Mouse (Mus musculus) CH12.LX (cell line): Measurements from ENCODE around the gene Lbr. TPM values are rescaled to one million over a fixed set of nuclear protein-coding genes. Genes with fewer than 3 reads are reported as not detected.

Source experiments
- DNase-seq: peaks from one replicate; pipeline ENCODE4 v3.0.0-alpha.2; 2013; ENCODE audit errors: extremely low read depth
- H3K27ac ChIP-seq: 2 replicates; pipeline ENCODE4 v1.5.1; 2012; ENCODE audit warnings: low read depth, mild to moderate bottlenecking, control low read depth, moderate library complexity; ENCODE audit not compliant: insufficient read depth
- H3K27me3 ChIP-seq: replicated peaks from 2 replicates; pipeline ENCODE3; 2012; ENCODE audit warnings: inconsistent platforms
- H3K36me3 ChIP-seq, 2 experiments: replicated peaks in 1 of 2; 2 replicates each; pipeline versions ENCODE3 to v1.6.1; 2012; ENCODE audit warnings: inconsistent platforms in 1 of 2, low read length in 1 of 2, mild to moderate bottlenecking in 1 of 2, mixed read lengths in 1 of 2, moderate library complexity in 1 of 2; ENCODE audit not compliant: control insufficient read depth in 1 of 2, insufficient read depth in 1 of 2
- H3K4me1 ChIP-seq, 2 experiments: 2 replicates each; pipeline ENCODE4 v1.6.1; 2012; ENCODE audit warnings: inconsistent platforms in 1 of 2, moderate library complexity in 1 of 2; ENCODE audit not compliant: insufficient read depth in 2 of 2, control insufficient read depth in 1 of 2
- H3K4me2 ChIP-seq: 2 replicates; pipeline ENCODE4 v1.6.1; 2012; ENCODE audit warnings: low read depth, mild to moderate bottlenecking, control low read depth; ENCODE audit not compliant: poor library complexity, insufficient read depth, severe bottlenecking
- H3K4me3 ChIP-seq, 3 experiments: fragments of 150-350 bp in 1 of 3; sonication (generic) in 1 of 3; replicated peaks in 1 of 3; 2 replicates each; pipeline versions ENCODE3 to v1.5.1; 2011 to 2012; ENCODE audit warnings: low read depth in 2 of 3, low read length in 2 of 3, mild to moderate bottlenecking in 2 of 3, moderate library complexity in 2 of 3, control low read depth in 1 of 3, improper control_type of control experiment in 1 of 3, inconsistent platforms in 1 of 3, mixed read lengths in 1 of 3; ENCODE audit not compliant: poor library complexity in 1 of 3
- H3K79me2 ChIP-seq: replicated peaks from 2 replicates; pipeline ENCODE4 v1.6.1; 2012; ENCODE audit warnings: mild to moderate bottlenecking, moderate library complexity; ENCODE audit not compliant: control insufficient read depth, poor library complexity, insufficient read depth, severe bottlenecking; ENCODE audit errors: extremely low read depth
- H3K9ac ChIP-seq: 2 replicates; pipeline ENCODE4 v1.6.1; 2012; ENCODE audit warnings: low read depth, mild to moderate bottlenecking, control low read depth, moderate library complexity; ENCODE audit not compliant: insufficient read depth
- H3K9me3 ChIP-seq: replicated peaks from 2 replicates; pipeline ENCODE3; 2012; ENCODE audit warnings: low read length, inconsistent platforms, mixed read lengths
- BHLHE40 ChIP-seq: IDR thresholded peaks from 2 replicates; pipeline ENCODE4 v1.6.1; 2011; ENCODE audit warnings: mild to moderate bottlenecking, low read depth, low read length, improper control_type of control experiment
- CHD1 ChIP-seq: IDR thresholded peaks from 2 replicates; pipeline ENCODE4 v1.6.1; 2012; ENCODE audit warnings: low read depth, low read length, improper control_type of control experiment, inconsistent platforms
- CHD2 ChIP-seq: IDR thresholded peaks from 2 replicates; pipeline ENCODE4 v1.6.1; 2011; ENCODE audit warnings: low read length, improper control_type of control experiment
- CTCF ChIP-seq, 2 experiments: IDR thresholded peaks in 1 of 2; conservative IDR thresholded peaks in 1 of 2; 2 replicates each; pipeline ENCODE4 v1.5.1; 2011 to 2012; ENCODE audit warnings: low read depth in 2 of 2, low read length in 2 of 2, improper control_type of control experiment in 1 of 2, inconsistent platforms in 1 of 2, mild to moderate bottlenecking in 1 of 2, moderate library complexity in 1 of 2
- E2F4 ChIP-seq: IDR thresholded peaks from 2 replicates; pipeline ENCODE4 v1.6.1; 2011; ENCODE audit warnings: low read depth, low read length, improper control_type of control experiment; ENCODE audit not compliant: insufficient replicate concordance
- ELF1 ChIP-seq: IDR thresholded peaks from 2 replicates; pipeline ENCODE4 v1.6.1; 2014; ENCODE audit warnings: low read depth, mild to moderate bottlenecking, inconsistent platforms, low read length, improper control_type of control experiment
- ETS1 ChIP-seq: conservative IDR thresholded peaks from 2 replicates; pipeline ENCODE4 v1.6.1; 2012; ENCODE audit warnings: low read depth, mild to moderate bottlenecking, inconsistent platforms, low read length, improper control_type of control experiment, moderate library complexity
- GABPA ChIP-seq: IDR thresholded peaks from 2 replicates; pipeline ENCODE4 v1.6.1; 2012; ENCODE audit warnings: low read depth, low read length, improper control_type of control experiment, inconsistent platforms; ENCODE audit not compliant: insufficient replicate concordance
- HCFC1 ChIP-seq: IDR thresholded peaks from 2 replicates; pipeline ENCODE4 v1.6.1; 2012; ENCODE audit warnings: low read depth, mild to moderate bottlenecking, inconsistent platforms, low read length, improper control_type of control experiment
- IRF4 ChIP-seq: IDR thresholded peaks from 2 replicates; pipeline ENCODE4 v1.6.1; 2014; ENCODE audit warnings: low read depth, mild to moderate bottlenecking, inconsistent platforms, low read length, improper control_type of control experiment
- JUN ChIP-seq: IDR thresholded peaks from 2 replicates; pipeline ENCODE4 v1.6.1; 2011; ENCODE audit warnings: low read depth, mild to moderate bottlenecking, low read length, improper control_type of control experiment, moderate library complexity; ENCODE audit not compliant: insufficient read depth
- JUND ChIP-seq: conservative IDR thresholded peaks from 2 replicates; pipeline ENCODE4 v1.6.1; 2011; ENCODE audit warnings: low read depth, low read length, improper control_type of control experiment
- KAT2A ChIP-seq: IDR thresholded peaks from 2 replicates; pipeline ENCODE4 v1.6.1; 2012; ENCODE audit warnings: low read length, improper control_type of control experiment, inconsistent platforms; ENCODE audit not compliant: insufficient replicate concordance
- MAZ ChIP-seq: IDR thresholded peaks from 2 replicates; pipeline ENCODE4 v1.6.1; 2012; ENCODE audit warnings: low read depth, mild to moderate bottlenecking, inconsistent platforms, low read length, improper control_type of control experiment, moderate library complexity
- MEF2A ChIP-seq: IDR thresholded peaks from 2 replicates; pipeline ENCODE4 v1.6.1; 2014; ENCODE audit warnings: low read depth, mild to moderate bottlenecking, inconsistent platforms, low read length, improper control_type of control experiment, borderline replicate concordance
- MXI1 ChIP-seq: IDR thresholded peaks from 2 replicates; pipeline ENCODE4 v1.6.1; 2011; ENCODE audit warnings: mild to moderate bottlenecking, low read depth, low read length, improper control_type of control experiment
- NELFE ChIP-seq: IDR thresholded peaks from 2 replicates; pipeline ENCODE4 v1.6.1; 2011; ENCODE audit warnings: low read depth, low read length, improper control_type of control experiment
- POLR2A ChIP-seq: IDR thresholded peaks from 2 replicates; pipeline ENCODE4 v1.6.1; 2011; ENCODE audit warnings: low read depth, mild to moderate bottlenecking, improper control_type of control experiment, low read length
- POLR2AphosphoS2 ChIP-seq: IDR thresholded peaks from 2 replicates; pipeline ENCODE4 v1.6.1; 2011; ENCODE audit warnings: low read depth, low read length, improper control_type of control experiment
- RAD21 ChIP-seq: IDR thresholded peaks from 2 replicates; pipeline ENCODE4 v1.6.1; 2011; ENCODE audit warnings: low read depth, mild to moderate bottlenecking, low read length, improper control_type of control experiment, moderate library complexity
- RCOR1 ChIP-seq: conservative IDR thresholded peaks from 2 replicates; pipeline ENCODE4 v1.6.1; 2012; ENCODE audit warnings: low read depth, mild to moderate bottlenecking, inconsistent platforms, low read length, improper control_type of control experiment
- SIN3A ChIP-seq: IDR thresholded peaks from 2 replicates; pipeline ENCODE4 v1.6.1; 2012; ENCODE audit warnings: low read length, improper control_type of control experiment, inconsistent platforms
- SMC3 ChIP-seq: IDR thresholded peaks from 2 replicates; pipeline ENCODE4 v1.6.1; 2011; ENCODE audit warnings: low read depth, low read length, improper control_type of control experiment
- TBP ChIP-seq: conservative IDR thresholded peaks from 2 replicates; pipeline ENCODE4 v1.6.1; 2011; ENCODE audit warnings: low read depth, low read length, improper control_type of control experiment
- TCF12 ChIP-seq: IDR thresholded peaks from 2 replicates; pipeline ENCODE4 v1.6.1; 2014; ENCODE audit warnings: low read depth, mild to moderate bottlenecking, inconsistent platforms, low read length, improper control_type of control experiment
- USF1 ChIP-seq: IDR thresholded peaks from 2 replicates; pipeline ENCODE4 v1.6.1; 2014; ENCODE audit warnings: low read depth, mild to moderate bottlenecking, inconsistent platforms, low read length, improper control_type of control experiment
- ZC3H11A ChIP-seq: IDR thresholded peaks from 2 replicates; pipeline ENCODE4 v1.6.1; 2012; ENCODE audit warnings: low read depth, mild to moderate bottlenecking, inconsistent platforms, low read length, improper control_type of control experiment
- ZKSCAN1 ChIP-seq: IDR thresholded peaks from 2 replicates; pipeline ENCODE4 v1.6.1; 2012; ENCODE audit warnings: low read depth, inconsistent platforms, low read length, improper control_type of control experiment, borderline replicate concordance
- ZMIZ1 ChIP-seq: IDR thresholded peaks from 2 replicates; pipeline ENCODE4 v1.6.1; 2012; ENCODE audit warnings: low read depth, mild to moderate bottlenecking, inconsistent platforms, low read length, improper control_type of control experiment
- ZNF384 ChIP-seq: IDR thresholded peaks from 2 replicates; pipeline ENCODE4 v1.6.1; 2012; ENCODE audit warnings: low read depth, low read length, improper control_type of control experiment, inconsistent platforms
- dilution Hi-C: fragments of 300-500 bp; cut with MboI; formaldehyde crosslinking; loops from 2 replicates; pipeline ENCODE4 v1.14.3; 2020; ENCODE audit warnings: low sequenced_read_pairs; ENCODE audit not compliant: extremely low pct_unique_long_range_greater_than_20kb, extremely low pct_ligation_motif_present
- in situ Hi-C: fragments of 300-500 bp; cut with MboI; formaldehyde crosslinking; loops from 3 replicates; pipeline ENCODE4 v1.14.3; 2019; ENCODE audit warnings: low sequenced_read_pairs, low pct_ligation_motif_present, low pct_unique_long_range_greater_than_20kb, mixed read lengths
- polyA plus RNA-seq: library from polyadenylated mRNA; unstranded; fragments of >175 nt; gene quantifications from 2 replicates; pipeline ENCODE4 v1.2.1, GENCODE M21; 2012; ENCODE audit warnings: low read depth; ENCODE audit not compliant: insufficient read length
- total RNA-seq, 2 experiments: library from RNA; depleted of rRNA; stranded (reverse); fragments of 300-350 nt in 1 of 2; fragments of >200 nt in 1 of 2; gene quantifications; 2 replicates each; pipeline ENCODE4 v1.2.3; 2012 to 2014

Gene Lbr
- total and polyA plus RNA-seq, 3 experiments = 78.4 to 142 (median 113) TPM

DNA sequence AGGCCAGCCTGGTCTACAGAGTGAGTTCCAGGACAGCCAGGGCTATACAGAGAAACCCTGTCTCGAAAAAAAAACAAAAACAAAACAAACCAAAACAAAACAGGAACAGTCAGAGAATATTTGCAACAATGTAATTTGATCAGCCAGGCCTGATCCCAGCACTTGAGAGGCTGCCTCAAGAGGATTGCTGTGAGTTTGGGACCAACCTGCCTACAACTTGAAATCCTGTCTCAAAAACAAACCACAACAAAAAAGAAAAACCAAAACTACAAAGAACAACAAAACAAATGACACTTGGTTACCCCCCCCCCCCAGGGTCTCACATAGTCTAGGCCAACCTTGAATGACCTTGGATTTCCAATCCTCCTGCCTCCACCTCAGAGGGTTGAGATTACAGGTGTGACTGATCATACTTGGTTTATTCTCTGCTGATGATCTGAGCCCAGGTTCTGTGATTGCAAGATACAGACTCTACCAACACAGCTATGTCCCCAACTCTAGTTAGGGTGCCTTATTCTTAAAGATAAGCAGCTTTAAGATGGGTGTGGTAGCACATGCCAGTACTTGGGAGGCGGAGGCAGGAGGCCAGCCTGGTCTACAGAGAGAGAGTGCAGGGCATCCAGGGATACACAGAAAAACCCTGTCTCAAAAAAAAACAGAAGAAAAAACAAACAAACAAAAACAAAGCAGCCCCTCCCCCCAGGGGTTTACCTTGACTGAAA lies 18.5 kb upstream of the Lbr start:
- TF ChIP-seq NELFE (no peak), CHD1 (no peak), RCOR1 (no peak), MXI1 (no peak), JUND (no peak), TCF12 (no peak), ZKSCAN1 (no peak), POLR2A (no peak)
- in situ Hi-C loops = no loop called here
- Histone ChIP-seq H3K9ac (no peak overlapping the region), H3K4me3 (no peak overlapping the region), H3K79me2 (no peaks in the 10 kb centered on the region), H3K4me1 (peaks cover 5 to 39% of the 10 kb centered on the region in 2 experiments), H3K9me3 (peaks cover 6% of the 10 kb centered on the region), H3K27ac (peak overlapping the region; percentile 84), H3K27me3 (no peaks in the 10 kb centered on the region), H3K4me2 (no peak overlapping the region), H3K36me3 (no peaks in the 10 kb centered on the region)
- DNase-seq = no peak
- dilution Hi-C loops = no loop called here

DNA sequence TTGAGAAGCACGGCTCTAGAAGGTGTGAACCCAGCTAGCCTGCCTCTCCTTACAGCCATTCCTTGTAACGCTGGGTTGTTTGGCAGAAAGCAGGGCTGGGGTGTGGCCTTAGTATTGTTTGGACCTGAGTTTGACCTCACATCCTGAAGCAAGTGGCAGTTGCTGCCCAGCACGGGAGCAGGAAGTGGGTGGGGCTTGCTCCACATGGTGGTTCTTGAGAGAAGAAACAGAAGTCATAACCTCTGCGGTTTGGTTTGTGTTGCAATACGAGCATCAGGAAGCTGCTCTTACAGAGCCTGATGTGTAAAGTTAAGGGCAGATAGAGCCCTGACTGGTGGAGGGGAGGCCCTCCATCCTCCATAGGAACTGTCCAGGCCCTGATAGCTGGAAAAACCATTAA lies 17.8 kb upstream of the Lbr start:
- Histone ChIP-seq H3K9me3 (peaks cover 6% of the 10 kb centered on the region), H3K4me1 (peaks cover 3 to 32% of the 10 kb centered on the region in 2 experiments), H3K79me2 (no peaks in the 10 kb centered on the region), H3K9ac (no peak overlapping the region), H3K36me3 (no peaks in the 10 kb centered on the region), H3K27me3 (no peaks in the 10 kb centered on the region), H3K4me3 (no peak overlapping the region), H3K27ac (peak overlapping the region; percentile 84), H3K4me2 (no peak overlapping the region; the same call in 1 of the 2 replicates)
- dilution Hi-C loops = no loop called here
- in situ Hi-C loops = no loop called here
- DNase-seq = peak; percentile 91
- TF ChIP-seq ZMIZ1 (peak; percentile 49; the same call in 1 of the 2 replicates), ZKSCAN1 (no peak), ETS1 (peak; percentile 82), ZNF384 (no peak), GABPA (no peak), CHD2 (no peak), USF1 (no peak), NELFE (peak; percentile 51; the same call in 1 of the 2 replicates), SMC3 (no peak), KAT2A (no peak), E2F4 (0 out of 2 replicates have a peak, but pooled peaks have one; percentile 33), HCFC1 (no peak; the same call in 1 of the 2 replicates), MEF2A (peak; percentile 53; the same call in 1 of the 2 replicates), BHLHE40 (peak; percentile 99), CHD1 (no peak), SIN3A (peak; percentile 66), MAZ (no peak; the same call in 1 of the 2 replicates), RCOR1 (0 out of 2 replicates have a peak, but pooled peaks have one; percentile 54), RAD21 (no peak), POLR2AphosphoS2 (peak; percentile 38; the same call in 1 of the 2 replicates), ZC3H11A (no peak), TBP (peak; percentile 60; the same call in 1 of the 2 replicates), ELF1 (peak; percentile 86), TCF12 (peak; percentile 65), JUN (no peak), CTCF (conservative IDR thresholded peaks at IDR 0.05 in 1 of 2, IDR thresholded peaks at IDR 0.05 in 1 of 2; ENCODE audit: low read depth in 2 of 2, low read length in 2 of 2) (no peak), IRF4 (peak; percentile 57; the same call in 1 of the 2 replicates)
